Mouse (Mus musculus) spleen, adult 2 months (tissue): Measurements from ENCODE around the gene Traf4. TPM values are rescaled to one million over a fixed set of nuclear protein-coding genes. Genes with fewer than 3 reads are reported as not detected.
A peak's percentile ranks its signal among the peaks of the same experiment; 100 is the strongest.

Experiments used
- DNase-seq, 2 experiments: peaks; one replicate each; pipeline versions ENCODE4 v3.0.0 to v3.0.0-alpha.2; 2012 to 2021; ENCODE audit warnings: low spot score in 2 of 2, low read depth in 1 of 2
- H3K27ac ChIP-seq: fragments of 200-500 bp; 2 replicates; pipeline ENCODE4 v1.5.1; 2012; ENCODE audit warnings: low read length, inconsistent platforms; ENCODE audit not compliant: insufficient read depth
- H3K27me3 ChIP-seq: fragments of 200-500 bp; 2 replicates; pipeline ENCODE4 v1.6.1; 2012; ENCODE audit warnings: mild to moderate bottlenecking, moderate library complexity, low read length, inconsistent platforms; ENCODE audit not compliant: control insufficient read depth, insufficient read depth
- H3K36me3 ChIP-seq: fragments of 200-500 bp; 2 replicates; pipeline ENCODE4 v1.6.1; 2012; ENCODE audit warnings: mild to moderate bottlenecking, low read length, inconsistent platforms; ENCODE audit not compliant: control insufficient read depth, insufficient read depth
- H3K4me1 ChIP-seq: fragments of 200-500 bp; 2 replicates; pipeline ENCODE4 v1.6.1; 2011; ENCODE audit warnings: inconsistent platforms; ENCODE audit not compliant: control insufficient read depth, insufficient read depth, insufficient read length
- H3K4me3 ChIP-seq: fragments of 200-500 bp; 2 replicates; pipeline ENCODE4 v1.5.1; 2011; ENCODE audit warnings: mild to moderate bottlenecking, inconsistent platforms; ENCODE audit not compliant: insufficient read depth, insufficient read length; ENCODE audit errors: extremely low read depth
- CTCF ChIP-seq: fragments of 200-500 bp; IDR thresholded peaks from 2 replicates; pipeline ENCODE4 v1.5.1; 2011; ENCODE audit warnings: mild to moderate bottlenecking, inconsistent platforms; ENCODE audit not compliant: insufficient read depth, insufficient read length, insufficient replicate concordance; ENCODE audit errors: extremely low read depth
- POLR2A ChIP-seq: fragments of 200-500 bp; IDR thresholded peaks from 2 replicates; pipeline ENCODE4 v1.6.1; 2011; ENCODE audit warnings: low read depth, low read length, inconsistent platforms
- WGBS: fragments of 180-500 bp; shearing (Covaris S2); methylation state at CpG from one replicate; pipeline ENCODE4 v1.1.7; 2018; 5-methylcytosine and 5-hydroxymethylcytosine counted together
- polyA plus RNA-seq: library from polyadenylated mRNA; depleted of rRNA; stranded (reverse); fragments of >200 nt; gene quantifications from 2 replicates; pipeline ENCODE4 v1.2.3, GENCODE M21; 2012

The Traf4 gene
- polyA plus RNA-seq, 1 experiment, result 43.4 TPM

DNA sequence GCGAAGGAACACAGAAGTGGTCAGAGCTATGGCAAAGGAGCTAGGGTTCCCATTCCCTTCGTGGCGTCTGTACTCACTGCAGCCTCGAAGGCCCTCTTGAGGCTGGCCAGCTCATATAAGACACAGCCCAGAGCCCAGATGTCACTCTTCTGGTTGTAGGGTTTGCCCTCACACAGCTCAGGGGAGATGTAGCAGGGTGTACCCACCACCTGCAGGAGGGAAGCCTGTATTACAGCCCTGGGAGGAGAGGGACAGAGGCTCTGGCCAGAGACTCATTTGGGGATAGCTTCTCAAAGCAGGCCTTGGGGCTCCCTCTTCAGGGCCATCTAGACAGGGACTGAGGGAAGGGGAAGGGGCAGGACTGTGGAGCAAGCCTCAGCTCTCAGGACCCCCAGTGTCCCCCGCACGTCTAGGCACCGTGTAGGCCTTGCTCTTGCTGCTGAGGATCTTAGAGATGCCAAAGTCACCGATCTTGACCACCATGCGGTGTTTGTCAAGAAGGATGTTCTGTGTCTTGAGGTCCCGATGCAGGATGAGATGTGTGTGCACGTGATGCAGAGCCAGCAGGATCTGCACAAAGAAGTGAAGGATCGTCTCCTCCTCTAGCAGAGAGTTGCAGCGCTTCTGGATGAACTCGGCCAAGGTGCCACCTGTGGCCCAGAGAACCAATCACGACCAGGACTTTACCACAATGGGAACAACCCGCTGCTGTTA lies 6.8 kb upstream of the Traf4 start:
- DNase-seq, result no peak
- 91% methylated on average over 16 of the region's 16 CpGs for WGBS

DNA sequence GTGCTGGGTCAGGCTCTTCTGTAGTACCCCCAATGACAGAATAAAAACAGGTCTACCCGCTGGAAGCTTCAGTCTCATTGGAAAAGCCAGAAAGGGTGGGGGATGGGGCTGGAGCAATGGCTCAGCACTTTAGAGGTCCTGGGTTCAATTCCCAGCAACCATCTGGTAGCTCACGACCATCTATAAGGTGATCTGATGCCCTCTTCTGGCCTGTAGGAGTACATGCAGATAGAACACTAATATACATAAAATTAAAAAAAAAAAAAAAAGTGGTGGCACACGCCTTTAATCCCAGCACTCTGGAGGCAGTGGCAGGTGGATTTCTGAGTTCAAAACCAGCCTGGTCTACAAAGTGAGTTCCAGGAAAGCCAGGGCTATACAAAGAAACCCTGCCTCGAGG lies 5.9 kb upstream of the Traf4 start:
- TF ChIP-seq CTCF (no peak), POLR2A (no peak)
- no peaks in the 10 kb centered on the region for H3K27me3 ChIP-seq
- H3K27ac ChIP-seq, result no peak overlapping the region
- H3K4me3 ChIP-seq, result no peak overlapping the region
- no peaks in the 10 kb centered on the region for H3K36me3 ChIP-seq
- WGBS, result 72% methylated on average over 4 of the region's 4 CpGs
- no peak for DNase-seq
- peaks cover 10% of the 10 kb centered on the region for H3K4me1 ChIP-seq

More for the DNA sequence above, 6.8 kb upstream of the Traf4 start:
- H3K4me3 ChIP-seq, result no peak overlapping the region
- no peaks in the 10 kb centered on the region for H3K36me3 ChIP-seq
- no peak overlapping the region for H3K27ac ChIP-seq
- H3K4me1 ChIP-seq, result peaks cover 10% of the 10 kb centered on the region
- no peak for TF ChIP-seq CTCF
- TF ChIP-seq POLR2A, result no peak
- no peaks in the 10 kb centered on the region for H3K27me3 ChIP-seq

- Histone ChIP-seq H3K36me3 (no peaks in the 10 kb centered on the region), H3K27me3 (no peaks in the 10 kb centered on the region), H3K4me3 (no peak overlapping the region), H3K4me1 (peaks cover 12% of the 10 kb centered on the region), H3K27ac (no peak overlapping the region)
- WGBS, result 78% methylated on average over 15 of the region's 15 CpGs
- DNase-seq, result no peak
- TF ChIP-seq POLR2A (no peak), CTCF (no peak)
These were observed 4.9 kb upstream of the Traf4 start for GRCm38 (mm10) chr11:78170306-78170705.

- no peaks in the 10 kb centered on the region for H3K27me3 ChIP-seq
- no peaks in the 10 kb centered on the region for H3K36me3 ChIP-seq
- TF ChIP-seq CTCF, result no peak
- no peak for TF ChIP-seq POLR2A
- DNase-seq, result peak; percentile 59 to 69
- peak overlapping the region; percentile 69 for H3K27ac ChIP-seq
- peak overlapping the region; percentile 48 for H3K4me3 ChIP-seq
- WGBS, result 23% methylated on average over 19 of the region's 19 CpGs
- peaks cover 15% of the 10 kb centered on the region for H3K4me1 ChIP-seq
These were observed 3.4 kb upstream of the Traf4 start for GRCm38 (mm10) chr11:78168541-78169468.

- H3K36me3 ChIP-seq, result no peaks in the 10 kb centered on the region
- H3K4me3 ChIP-seq, result no peak overlapping the region
- 95% methylated on average over 14 of the region's 14 CpGs for WGBS
- H3K4me1 ChIP-seq, result peaks cover 24% of the 10 kb centered on the region
- H3K27ac ChIP-seq, result no peak overlapping the region
- no peaks in the 10 kb centered on the region for H3K27me3 ChIP-seq
- DNase-seq, result no peak
- TF ChIP-seq CTCF, result no peak
- no peak for TF ChIP-seq POLR2A
These were observed 2.0 kb upstream of the Traf4 start for GRCm38 (mm10) chr11:78167257-78167959.

- Histone ChIP-seq H3K4me1 (peaks cover 24% of the 10 kb centered on the region), H3K36me3 (no peaks in the 10 kb centered on the region), H3K27ac (no peak overlapping the region), H3K4me3 (no peak overlapping the region), H3K27me3 (no peaks in the 10 kb centered on the region)
- no peak for DNase-seq
- TF ChIP-seq POLR2A, result no peak
- no peak for TF ChIP-seq CTCF
- WGBS, result 92% methylated on average over 6 of the region's 6 CpGs
These were observed 1.3 kb upstream of the Traf4 start for GRCm38 (mm10) chr11:78166640-78167039.
